Mouse (Mus musculus): Measurements from ENCODE around the gene Lig1.

GRCm38 (mm10) chr7:13355943-13356342, 78.9 kb downstream of the Lig1 start:
- TF ChIP-seq GATA1 (IDR thresholded peaks at IDR 0.05; ENCODE audit: low read length) (no peak), TAL1 (IDR thresholded peaks at IDR 0.05; ENCODE audit: low read length) (no peak)
